Mouse (Mus musculus) ES-Bruce4 (cell line): ENCODE measurements at regions not wholly inside any gene's neighbourhood (a gene's known extent, or its start where the extent isn't known, plus 50 kb on each side); places are given as distances from the start of the nearest gene placed in this dataset.

Experiments used
- CTCF ChIP-seq: IDR thresholded peaks from one replicate; pipeline ENCODE4 v1.8.1; 2011; ENCODE audit warnings: low read depth, low read length
- EP300 ChIP-seq: IDR thresholded peaks from 2 replicates; pipeline ENCODE4 v1.6.1; 2011; ENCODE audit warnings: low read depth, low read length; ENCODE audit not compliant: insufficient read depth
- POLR2A ChIP-seq: IDR thresholded peaks from one replicate; pipeline ENCODE4 v1.8.1; 2011; ENCODE audit warnings: low read length; ENCODE audit not compliant: insufficient read depth

- no peak for TF ChIP-seq CTCF
- TF ChIP-seq POLR2A, result no peak
- TF ChIP-seq EP300, result no peak
These were observed 406.3 kb downstream of the Trib2 start for GRCm38 (mm10) chr12:15410419-15410818.
